In the genomic region with DNA sequence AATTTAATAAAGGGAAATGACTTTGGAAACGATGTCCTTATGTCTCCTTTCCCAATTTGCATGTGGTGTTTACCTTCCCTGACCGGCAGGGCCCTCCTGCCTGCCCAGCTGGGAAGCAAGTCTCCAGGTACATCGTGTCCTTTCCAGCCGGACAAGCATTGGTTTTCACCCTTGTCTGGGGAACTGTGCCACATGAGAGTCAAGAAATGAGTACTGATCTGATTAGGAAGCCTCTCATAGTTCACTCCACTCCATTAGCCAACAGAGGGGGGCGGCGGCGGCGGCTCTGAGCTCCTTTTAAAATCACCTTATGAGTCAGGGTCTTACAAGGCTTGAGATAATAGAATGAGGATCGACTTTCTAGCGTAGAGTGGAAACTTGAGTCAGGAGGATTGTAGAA, we compare ENCODE assay signal across 7 mouse cellular contexts. TPM values are rescaled to one million over a fixed set of nuclear protein-coding genes. Genes with fewer than 3 reads are reported as not detected.
DNase-seq lines count a peak whose midpoint lies in the region; ATAC-seq and TF ChIP-seq lines count a peak whose summit lies in the region.

No protein-coding gene starts in this region.

- H3K9ac ChIP-seq in forebrain, postnatal 0 days: peak overlapping the region; percentile 76; the same call in 1 of the 2 replicates
- no peak overlapping the region for H3K9ac ChIP-seq in liver, embryonic 14.5 days (replicated peaks)
- no peak overlapping the region for H3K9ac ChIP-seq in stomach, embryonic 15.5 days

- H3K36me3 ChIP-seq in spleen, adult 2 months (ENCODE audit: control insufficient read depth, insufficient read depth, low read length): peaks cover 21% of the 10 kb centered on the region
- H3K36me3 ChIP-seq in forebrain, postnatal 0 days (ENCODE audit: insufficient read depth): peaks cover 51% of the 10 kb centered on the region
- peaks cover 49% of the 10 kb centered on the region for H3K36me3 ChIP-seq in liver, embryonic 14.5 days (replicated peaks; ENCODE audit: control insufficient read depth, insufficient read depth, low read depth)
- peaks cover 46% of the 10 kb centered on the region for H3K36me3 ChIP-seq in stomach, embryonic 15.5 days

- no peak for DNase-seq in spleen, adult 2 months (ENCODE audit: low read depth in 1 of 2, low spot score in 2 of 2)
- no peak for DNase-seq in spleen, postnatal 4 days (ENCODE audit: low spot score in 2 of 2)
- DNase-seq in forebrain, postnatal 0 days: no peak
- DNase-seq in liver, embryonic 14.5 days (ENCODE audit: low read depth in 3 of 3, low spot score in 3 of 3): no peak
- DNase-seq in left cerebral cortex, adult 9 months (ENCODE audit: low spot score in 2 of 2): no peak
- DNase-seq in spleen, postnatal 14 days (ENCODE audit: low spot score in 2 of 2): no peak

- 77% methylated on average over 10 of the region's 10 CpGs for WGBS in spleen, adult 2 months
- 46% methylated on average over 10 of the region's 10 CpGs for WGBS in forebrain, postnatal 0 days
- WGBS in liver, embryonic 14.5 days (ENCODE audit: insufficient replicate concordance): 71% methylated on average over 10 of the region's 10 CpGs
- WGBS in stomach, embryonic 15.5 days: 45% methylated on average over 10 of the region's 10 CpGs

- H3K27ac ChIP-seq in spleen, adult 2 months (ENCODE audit: insufficient read depth, low read length): no peak overlapping the region
- peak overlapping the region; percentile 89; the same call in 1 of the 2 replicates for H3K27ac ChIP-seq in forebrain, postnatal 0 days (ENCODE audit: low read depth, low read length)
- H3K27ac ChIP-seq in liver, embryonic 14.5 days: no peak overlapping the region
- peak overlapping the region; percentile 98 for H3K27ac ChIP-seq in stomach, embryonic 15.5 days

- peak overlapping the region; percentile 54 for H3K4me2 ChIP-seq in forebrain, postnatal 0 days (ENCODE audit: low read depth)
- H3K4me2 ChIP-seq in liver, embryonic 14.5 days (ENCODE audit: low read depth): peak overlapping the region; percentile 74
- H3K4me2 ChIP-seq in stomach, embryonic 15.5 days: peak overlapping the region; percentile 74

- H3K4me1 ChIP-seq in spleen, adult 2 months (ENCODE audit: control insufficient read depth, insufficient read depth, insufficient read length): peaks cover 3% of the 10 kb centered on the region; the same call in 1 of the 2 replicates
- peaks cover 30% of the 10 kb centered on the region for H3K4me1 ChIP-seq in forebrain, postnatal 0 days (ENCODE audit: insufficient read depth)
- H3K4me1 ChIP-seq in liver, embryonic 14.5 days (replicated peaks; ENCODE audit: control insufficient read depth in 2 of 2, insufficient read depth in 2 of 2, low read length in 1 of 2): peaks cover 0 to 9% of the 10 kb centered on the region in 2 experiments; a peak in 2 of 4 replicates
- peaks cover 38% of the 10 kb centered on the region for H3K4me1 ChIP-seq in stomach, embryonic 15.5 days

- no peak for TF ChIP-seq EP300 in liver, embryonic 14.5 days (IDR thresholded peaks at IDR 0.05; ENCODE audit: low read depth)

- ATAC-seq in forebrain, postnatal 0 days: no peak
- ATAC-seq in liver, embryonic 14.5 days (ENCODE audit: insufficient read depth): no peak
- no peak for ATAC-seq in stomach, embryonic 15.5 days (ENCODE audit: insufficient read depth, low FRiP score, low read depth)

- H3K4me3 ChIP-seq in spleen, adult 2 months (ENCODE audit: extremely low read depth, insufficient read depth, insufficient read length): peak overlapping the region; percentile 68; the same call in 1 of the 2 replicates
- H3K4me3 ChIP-seq in forebrain, postnatal 0 days (ENCODE audit: low read depth, low read length): peak overlapping the region; percentile 68
- peak overlapping the region; percentile 56 to 69; a peak in 2 of 4 replicates for H3K4me3 ChIP-seq in liver, embryonic 14.5 days (ENCODE audit: insufficient read depth in 1 of 2, low read depth in 2 of 2, low read length in 2 of 2)
- peak overlapping the region; percentile 83 for H3K4me3 ChIP-seq in stomach, embryonic 15.5 days (replicated peaks)

- no peak for TF ChIP-seq POLR2A in spleen, adult 2 months (IDR thresholded peaks at IDR 0.05; ENCODE audit: low read depth, low read length)

- no peaks in the 10 kb centered on the region for H3K9me3 ChIP-seq in forebrain, postnatal 0 days (ENCODE audit: low read length)
- H3K9me3 ChIP-seq in liver, embryonic 14.5 days (ENCODE audit: control insufficient read depth, low read length): no peaks in the 10 kb centered on the region
- H3K9me3 ChIP-seq in stomach, embryonic 15.5 days: no peaks in the 10 kb centered on the region

- no peaks in the 10 kb centered on the region for H3K27me3 ChIP-seq in spleen, adult 2 months (ENCODE audit: control insufficient read depth, insufficient read depth, low read length)
- no peaks in the 10 kb centered on the region for H3K27me3 ChIP-seq in forebrain, postnatal 0 days (ENCODE audit: insufficient read depth, low read length)
- peaks cover 13% of the 10 kb centered on the region; the same call in 1 of the 2 replicates for H3K27me3 ChIP-seq in liver, embryonic 14.5 days (ENCODE audit: control insufficient read depth, insufficient read depth, low read length)
- no peaks in the 10 kb centered on the region for H3K27me3 ChIP-seq in stomach, embryonic 15.5 days (replicated peaks)

- no peak for TF ChIP-seq CTCF in spleen, adult 2 months (IDR thresholded peaks at IDR 0.05; ENCODE audit: extremely low read depth, insufficient read depth, insufficient read length, insufficient replicate concordance)
- TF ChIP-seq CTCF in forebrain, postnatal 0 days (IDR thresholded peaks at IDR 0.05; ENCODE audit: low read depth): no peak
- TF ChIP-seq CTCF in liver, embryonic 14.5 days (IDR thresholded peaks at IDR 0.05; ENCODE audit: low read depth): no peak

RNA-seq across cellular contexts. Expression of gene Tnks1bp1, which starts 0.7 kb away (rescaled TPM):
- polyA plus RNA-seq in spleen, adult 2 months (2012; rRNA removed): 20.3 and 25.0 TPM in 2 replicates
- total RNA-seq in forebrain, postnatal 0 days (2014; rRNA removed): 47.9 and 77.0 TPM in 2 replicates
- polyA plus RNA-seq in forebrain, postnatal 0 days (2015; fragmentation: Nextera tagmentation; extraction: Ambion mirVana): 15.7 and 22.8 TPM in 2 replicates
- polyA plus RNA-seq in liver, embryonic 14.5 days (2012; rRNA removed): 3.9 and 4.4 TPM in 2 replicates
- polyA plus RNA-seq in liver, embryonic 14.5 days (2014; fragmentation: Nextera tagmentation; extraction: Ambion mirVana): 0.75 and 1.0 TPM in 2 replicates
- polyA plus RNA-seq in stomach, embryonic 15.5 days (2015; fragmentation: Nextera tagmentation; extraction: Ambion mirVana): 38.6 and 48.4 TPM in 2 replicates

RNA-seq across cellular contexts. Expression of gene P2rx3, which starts 9.8 kb away (rescaled TPM):
- polyA plus RNA-seq in spleen, adult 2 months (2012; rRNA removed): 0.20 and 0.28 TPM in 2 replicates
- total RNA-seq in forebrain, postnatal 0 days (2014; rRNA removed): 1.2 TPM in 1 of 2 replicates, not detected in the other
- polyA plus RNA-seq in forebrain, postnatal 0 days (2015; fragmentation: Nextera tagmentation; extraction: Ambion mirVana): 0.35 and 0.41 TPM in 2 replicates
- 0.12 and 0.22 TPM in 2 replicates for polyA plus RNA-seq in liver, embryonic 14.5 days (2012; rRNA removed)
- 0.08 and 0.17 TPM in 2 replicates for polyA plus RNA-seq in liver, embryonic 14.5 days (2014; fragmentation: Nextera tagmentation; extraction: Ambion mirVana)
- 1.4 and 1.6 TPM in 2 replicates for polyA plus RNA-seq in stomach, embryonic 15.5 days (2015; fragmentation: Nextera tagmentation; extraction: Ambion mirVana)

RNA-seq across cellular contexts. Expression of gene Ssrp1, which starts 10.0 kb away (rescaled TPM):
- polyA plus RNA-seq in spleen, adult 2 months (2012; rRNA removed): 105 and 129 TPM in 2 replicates
- total RNA-seq in forebrain, postnatal 0 days (2014; rRNA removed): 131 and 144 TPM in 2 replicates
- 137 and 155 TPM in 2 replicates for polyA plus RNA-seq in forebrain, postnatal 0 days (2015; fragmentation: Nextera tagmentation; extraction: Ambion mirVana)
- polyA plus RNA-seq in liver, embryonic 14.5 days (2012; rRNA removed): 82.2 and 115 TPM in 2 replicates
- 160 and 183 TPM in 2 replicates for polyA plus RNA-seq in liver, embryonic 14.5 days (2014; fragmentation: Nextera tagmentation; extraction: Ambion mirVana)
- 242 and 244 TPM in 2 replicates for polyA plus RNA-seq in stomach, embryonic 15.5 days (2015; fragmentation: Nextera tagmentation; extraction: Ambion mirVana)

RNA-seq across cellular contexts. Expression of gene Prg3, which starts 59.1 kb away (rescaled TPM):
- polyA plus RNA-seq in spleen, adult 2 months (2012; rRNA removed): 3.7 and 5.0 TPM in 2 replicates
- not detected in 2 replicates for total RNA-seq in forebrain, postnatal 0 days (2014; rRNA removed)
- polyA plus RNA-seq in forebrain, postnatal 0 days (2015; fragmentation: Nextera tagmentation; extraction: Ambion mirVana): not detected in 2 replicates
- polyA plus RNA-seq in liver, embryonic 14.5 days (2012; rRNA removed): 2.6 and 4.4 TPM in 2 replicates
- polyA plus RNA-seq in liver, embryonic 14.5 days (2014; fragmentation: Nextera tagmentation; extraction: Ambion mirVana): 2.1 and 3.4 TPM in 2 replicates
- polyA plus RNA-seq in stomach, embryonic 15.5 days (2015; fragmentation: Nextera tagmentation; extraction: Ambion mirVana): 0.51 TPM in 1 of 2 replicates, not detected in the other

Comparison
In these comparisons a context has a peak if more than half of its experiments do, and no peak if none do; other contexts are left out.
1. H3K27ac ChIP-seq: peak in forebrain, postnatal 0 days (single experiment) and stomach, embryonic 15.5 days (single experiment); none in spleen, adult 2 months (single experiment) and liver, embryonic 14.5 days (single experiment).
2. Peak in every context shown above with its lines, with median percentiles within 50 percentile points of each other: H3K4me3 ChIP-seq and H3K4me2 ChIP-seq.